Mouse (Mus musculus): Measurements from ENCODE around the gene Btbd35f25. TPM values are rescaled to one million over a fixed set of nuclear protein-coding genes. Genes with fewer than 3 reads are reported as not detected.
"Not testable (repeated sequence)": the region's sequence is repeated elsewhere in the genome, so short reads cannot be mapped to it uniquely, and the experiment has no call there.

Gene Btbd35f25
- total RNA-seq (2021) = not detected
- long read RNA-seq, experiment 1 = 0 reads
- long read RNA-seq, experiment 2 = 0 reads

DNA sequence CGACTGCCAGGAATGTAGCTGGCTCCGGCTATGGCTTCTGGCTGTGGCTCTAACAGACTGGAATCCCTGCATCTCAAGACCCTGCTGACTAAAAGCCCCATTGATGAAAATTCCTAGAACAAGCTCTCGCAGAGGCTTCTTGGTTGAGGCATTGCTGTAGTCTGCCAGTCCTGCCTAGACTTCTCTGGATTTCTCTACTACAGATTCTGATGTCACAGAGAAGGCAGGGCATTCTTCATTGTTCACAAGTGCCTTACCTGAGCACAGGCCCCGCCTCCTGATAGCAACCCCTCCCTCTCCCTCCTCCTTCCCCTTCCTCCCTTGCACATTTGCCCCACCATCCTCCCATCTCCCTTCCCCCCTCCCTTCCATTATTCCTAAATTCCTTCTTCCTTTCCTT is at the start of gene Btbd35f25:
Btbd35f25 (minus strand) TSS at position 101 of the 400 bp plus-strand sequence.
- H3K27ac ChIP-seq; H3K4me3 ChIP-seq; intact Hi-C loops (cut with DNase I); DNase-seq: not testable (repeated sequence)

DNA sequence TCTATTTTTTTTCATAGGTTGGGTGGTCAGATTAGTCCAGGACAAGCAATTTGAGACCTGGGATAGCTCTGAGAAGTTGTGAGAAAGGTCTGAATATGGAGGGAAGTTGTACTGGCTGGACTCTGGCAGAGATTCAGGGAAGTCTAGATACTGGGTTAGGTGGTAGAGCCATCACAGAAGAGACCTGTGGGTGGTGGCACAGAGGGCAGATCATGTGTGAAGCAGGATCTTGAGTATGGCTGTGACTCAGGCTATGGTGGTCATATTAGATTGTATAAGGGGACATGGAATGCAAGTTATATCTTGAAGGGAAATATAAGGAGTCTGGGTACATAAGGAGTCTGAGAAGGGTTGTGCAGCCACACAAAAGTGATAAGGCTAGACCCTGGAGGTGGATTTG is 49.3 kb upstream of the Btbd35f25 start:
- DNase-seq = no peak
- H3K4me3 ChIP-seq = no peak overlapping the region
- intact Hi-C loops (cut with DNase I) = no loop called here
- no peak for TF ChIP-seq CTCF (IDR thresholded peaks at IDR 0.05)
- no peak overlapping the region for H3K27ac ChIP-seq

DNA sequence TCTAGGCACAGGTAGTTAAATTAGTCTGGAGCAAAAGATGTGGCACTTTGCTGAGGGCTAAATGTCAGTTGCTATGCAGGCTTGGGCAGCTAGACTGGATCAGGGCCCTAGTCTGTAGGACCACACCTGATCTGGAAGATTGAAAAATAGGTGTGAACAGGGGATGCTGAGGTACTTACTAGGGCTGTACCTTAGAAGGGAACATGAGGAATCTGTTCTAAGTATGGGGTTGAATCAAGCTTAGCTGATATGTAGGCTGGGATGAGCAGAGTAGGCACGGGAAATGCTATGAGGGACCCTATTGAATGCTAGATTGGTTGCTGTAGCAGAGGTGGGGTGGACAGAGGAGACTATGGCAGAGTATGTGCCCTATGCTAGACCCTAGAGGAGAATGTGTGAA is 47.0 kb upstream of the Btbd35f25 start:
- TF ChIP-seq CTCF (IDR thresholded peaks at IDR 0.05) = no peak
- H3K27ac ChIP-seq = no peak overlapping the region

DNA sequence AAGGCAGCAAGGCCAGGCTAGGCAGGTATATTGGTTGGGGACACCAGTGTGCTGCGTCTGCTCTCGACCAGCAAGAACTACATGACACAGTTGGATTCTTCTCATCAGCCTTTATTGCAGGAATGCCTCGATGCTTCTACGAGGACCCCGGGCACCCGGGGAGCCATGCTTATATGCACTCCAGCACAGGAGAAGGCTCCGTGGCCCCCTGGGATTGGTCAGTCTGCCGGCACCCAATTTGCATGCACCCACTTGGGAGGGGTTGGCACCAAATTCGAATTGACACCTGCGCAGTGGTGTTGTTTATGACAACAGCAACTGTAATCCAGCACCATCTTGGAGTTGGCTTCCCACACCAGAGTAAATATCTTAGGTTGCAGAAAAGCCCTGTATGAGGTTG is 28.1 kb upstream of the Btbd35f25 start:
- intact Hi-C loops (cut with DNase I) = no loop called here
- DNase-seq = no peak
- TF ChIP-seq CTCF (IDR thresholded peaks at IDR 0.05) = no peak

More for the DNA sequence above, 47.0 kb upstream of the Btbd35f25 start:
- no peak overlapping the region for H3K4me3 ChIP-seq
- no peak for DNase-seq
- intact Hi-C loops (cut with DNase I) = no loop called here

DNA sequence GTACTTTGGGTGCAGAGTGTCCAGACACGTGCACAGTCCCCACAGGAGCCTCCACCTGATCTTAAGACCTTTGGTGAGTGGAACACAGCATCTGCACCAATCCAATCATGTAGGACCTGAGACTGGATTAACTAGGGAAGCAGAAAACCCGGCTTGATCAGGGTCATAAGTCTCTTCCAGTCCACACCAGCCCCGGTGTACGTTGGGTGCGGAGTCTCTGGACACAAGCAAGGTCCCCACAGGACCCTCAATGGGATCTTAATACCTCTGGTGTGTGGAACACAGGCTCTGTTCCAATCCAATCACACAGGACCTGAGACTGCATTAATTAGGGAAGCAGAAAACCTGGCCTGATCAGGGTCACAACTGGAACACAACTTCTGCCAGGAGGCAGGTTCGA is 20.0 kb upstream of the Btbd35f25 start:
- no peak overlapping the region for H3K27ac ChIP-seq
- no peak for TF ChIP-seq CTCF (IDR thresholded peaks at IDR 0.05)
- DNase-seq = no peak
- H3K4me3 ChIP-seq = no peak overlapping the region
- intact Hi-C loops (cut with DNase I) = no loop called here

More for the DNA sequence above, 28.1 kb upstream of the Btbd35f25 start:
- no peak overlapping the region for H3K27ac ChIP-seq
- H3K4me3 ChIP-seq = no peak overlapping the region

Other genes starting within 250 kb of the Btbd35f25 start
- gene Gm21883, start 142.9 kb downstream of the Btbd35f25 start, total RNA-seq (2021) = not detected
- gene Spin2e, start 98.2 kb downstream of the Btbd35f25 start, total RNA-seq (2021) = not detected
- not detected for gene Gm21637, start 244.9 kb upstream of the Btbd35f25 start, total RNA-seq (2021)